Mouse (Mus musculus) effector memory CD4-positive, alpha-beta T cell, adult 5 months (primary cell): Measurements from ENCODE around the gene Zfp217. TPM values are rescaled to one million over a fixed set of nuclear protein-coding genes. Genes with fewer than 3 reads are reported as not detected.

Experiments
- polyA plus RNA-seq: library from polyadenylated mRNA; unstranded; fragments of 100-300 nt; shearing (Covaris generic); gene quantifications from one replicate; pipeline ENCODE4 v1.2.1, GENCODE M21; 2017

Zfp217 gene
- polyA plus RNA-seq, result 8.5 TPM

GRCm38 (mm10) chr2:170147661-170148153 is at the start of gene Zfp217:
Zfp217 (minus strand) TSS chr2:170148103.

